Mouse (Mus musculus) spleen, adult 2 months (tissue): ENCODE data around the gene Fam50b.

Source experiments
- CTCF ChIP-seq: fragments of 200-500 bp; IDR thresholded peaks from 2 replicates; pipeline ENCODE4 v1.5.1; 2011; ENCODE audit warnings: mild to moderate bottlenecking, inconsistent platforms; ENCODE audit not compliant: insufficient read depth, insufficient read length, insufficient replicate concordance; ENCODE audit errors: extremely low read depth
- POLR2A ChIP-seq: fragments of 200-500 bp; IDR thresholded peaks from 2 replicates; pipeline ENCODE4 v1.6.1; 2011; ENCODE audit warnings: low read depth, low read length, inconsistent platforms

DNA sequence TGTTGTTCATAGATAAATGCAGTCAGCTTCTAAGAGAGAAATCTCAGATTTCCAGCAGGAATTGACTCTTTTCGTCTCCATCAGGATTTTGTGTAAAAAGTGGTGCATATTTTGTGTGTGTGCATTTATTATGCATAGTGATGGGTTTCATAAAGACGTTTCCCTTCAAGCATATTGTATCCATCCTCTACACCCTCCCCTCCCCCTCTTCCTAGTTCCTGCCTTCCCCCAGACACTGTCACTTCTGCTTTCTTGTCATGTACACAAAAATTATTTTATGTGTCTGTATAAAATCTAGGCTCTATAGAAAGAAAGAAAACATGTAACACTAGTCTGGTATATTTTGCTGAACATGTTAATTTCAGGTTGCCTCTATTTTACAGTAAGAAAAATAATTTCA, 34.6 kb upstream of the Fam50b start:
- TF ChIP-seq POLR2A (no peak), CTCF (no peak)
